Mouse (Mus musculus): ENCODE measurements around the gene Pde2a.

Gene Pde2a

GRCm38 (mm10) chr7:101444211-101444610, 22.7 kb downstream of the Pde2a start:
- in situ Hi-C loops (cut with MboI; ENCODE audit: low pct_unique_long_range_greater_than_20kb in 1 of 2, low sequenced_read_pairs in 2 of 2, unreplicated experiment in 1 of 2), result loop anchor here in 1 of 2 experiments (10.0 kb wide), 1 partner anchor 61 kb away; no protein-coding TSS in a partner anchor

- in situ Hi-C loops (cut with MboI; ENCODE audit: low pct_unique_long_range_greater_than_20kb in 1 of 2, low sequenced_read_pairs in 2 of 2, unreplicated experiment in 1 of 2), result loop anchor here (5.0 to 10.0 kb wide), 2 partner anchors 52 to 55 kb away; no protein-coding TSS in a partner anchor
Observed at GRCm38 (mm10) chr7:101449855-101450254, 28.4 kb downstream of the Pde2a start.

DNA sequence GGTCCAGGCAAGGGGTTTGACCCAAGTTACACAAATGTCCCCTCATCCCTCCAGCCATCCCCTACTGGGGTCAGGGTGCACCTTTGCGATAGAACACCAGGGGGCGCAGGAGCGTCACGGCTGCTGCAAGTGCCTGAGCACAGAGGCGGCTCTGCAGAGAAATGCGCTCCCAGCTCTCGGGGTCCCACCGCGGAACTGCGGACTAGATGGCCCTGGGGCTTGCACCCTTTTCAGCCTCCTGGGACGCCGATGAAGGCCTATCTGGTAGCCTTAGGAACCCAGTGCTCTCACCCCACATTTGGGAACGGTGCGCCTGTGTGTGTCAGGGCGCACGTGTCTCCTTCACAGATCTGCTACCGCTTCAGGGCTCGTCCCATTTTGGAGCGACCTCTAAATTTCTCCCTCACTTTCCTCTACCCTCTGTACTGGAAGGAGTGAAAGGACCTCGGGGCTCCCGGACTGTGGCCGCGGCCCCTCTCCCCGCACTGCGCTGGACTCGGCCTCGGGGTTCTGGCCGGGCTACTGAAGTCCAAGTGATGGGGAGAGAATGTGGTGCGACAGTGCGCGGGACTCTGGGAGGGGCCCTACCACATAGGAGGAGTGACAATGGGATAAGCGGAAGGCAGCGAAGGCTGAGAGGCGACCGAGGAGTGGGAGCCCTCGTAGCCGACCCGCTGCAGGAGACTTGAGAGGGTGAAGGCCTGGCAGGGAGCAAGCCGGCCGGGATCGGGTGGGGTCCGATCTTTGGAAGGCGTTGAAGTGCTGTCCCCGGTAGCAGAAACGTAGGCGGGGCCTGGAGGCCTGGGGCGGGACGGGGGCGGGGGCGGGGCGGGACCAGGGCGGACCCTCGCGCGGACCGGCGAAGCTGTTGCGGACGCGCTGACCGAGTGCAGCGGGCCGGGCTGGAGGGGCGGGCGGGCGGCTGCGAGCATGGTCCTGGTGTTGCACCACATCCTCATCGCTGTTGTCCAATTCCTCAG, 29.2 kb downstream of the Pde2a start:
- in situ Hi-C loops (cut with MboI; ENCODE audit: low pct_unique_long_range_greater_than_20kb in 1 of 2, low sequenced_read_pairs in 2 of 2, unreplicated experiment in 1 of 2), result loop anchor here in 1 of 2 experiments (5.0 kb wide), 1 partner anchor 52 kb away; no protein-coding TSS in a partner anchor

DNA sequence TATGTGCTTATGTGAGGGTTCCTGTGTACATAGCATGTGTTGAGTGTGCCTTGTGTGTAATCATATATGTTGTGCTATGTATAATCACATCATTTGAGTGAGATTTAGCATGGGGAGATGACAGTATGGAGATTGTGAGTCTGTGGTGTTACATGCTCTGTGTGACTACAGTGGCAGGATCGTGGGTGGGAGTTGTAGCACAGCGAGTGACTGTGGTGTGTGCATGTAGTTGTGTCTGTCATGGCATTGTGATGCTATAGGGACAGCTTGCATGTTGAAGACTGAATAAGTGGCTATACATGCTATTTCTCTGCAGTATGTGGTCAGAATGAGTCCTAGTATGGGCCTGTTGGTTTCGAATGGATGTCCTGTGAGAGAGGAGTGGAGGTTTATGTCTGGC, 31.2 kb downstream of the Pde2a start:
- in situ Hi-C loops (cut with MboI; ENCODE audit: low pct_unique_long_range_greater_than_20kb in 1 of 2, low sequenced_read_pairs in 2 of 2, unreplicated experiment in 1 of 2), result loop anchor here in 1 of 2 experiments (5.0 kb wide), 1 partner anchor 50 kb away; no protein-coding TSS in a partner anchor

- in situ Hi-C loops (cut with MboI; ENCODE audit: low pct_unique_long_range_greater_than_20kb in 1 of 2, low sequenced_read_pairs in 2 of 2, unreplicated experiment in 1 of 2), result loop anchor here in 1 of 2 experiments (5.0 kb wide), 1 partner anchor 49 kb away; no protein-coding TSS in a partner anchor
Observed at GRCm38 (mm10) chr7:101453296-101453695, 31.8 kb downstream of the Pde2a start.

DNA sequence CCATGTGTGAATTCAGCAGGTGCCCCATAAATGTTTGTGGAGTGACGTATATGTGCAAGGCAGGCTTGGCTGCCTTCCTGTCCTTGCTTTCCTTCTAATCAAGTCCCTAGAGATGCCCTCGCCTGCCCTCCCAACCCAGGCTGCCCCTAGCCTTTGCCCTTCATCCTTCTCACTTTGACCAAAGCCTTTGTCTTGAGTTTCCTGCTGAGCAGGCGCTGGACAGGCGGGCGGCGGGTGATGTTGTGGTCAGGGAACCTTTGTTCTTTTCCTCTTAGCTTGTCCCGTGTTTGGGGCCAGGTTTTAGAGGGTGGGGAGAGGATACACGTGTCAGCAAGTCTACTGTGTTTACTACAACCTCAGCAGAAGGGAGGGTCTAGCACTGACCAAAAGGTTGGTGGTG, 32.2 kb downstream of the Pde2a start:
- in situ Hi-C loops (cut with MboI; ENCODE audit: low pct_unique_long_range_greater_than_20kb in 1 of 2, low sequenced_read_pairs in 2 of 2, unreplicated experiment in 1 of 2), result loop anchor here in 1 of 2 experiments (5.0 kb wide), 1 partner anchor 49 kb away; no protein-coding TSS in a partner anchor

GRCm38 (mm10) chr7:101454479-101454878, 33.0 kb downstream of the Pde2a start:
- in situ Hi-C loops (cut with MboI; ENCODE audit: low pct_unique_long_range_greater_than_20kb in 1 of 2, low sequenced_read_pairs in 2 of 2, unreplicated experiment in 1 of 2), result loop anchor here in 1 of 2 experiments (5.0 kb wide), 1 partner anchor 48 kb away; no protein-coding TSS in a partner anchor

- in situ Hi-C loops (cut with MboI; ENCODE audit: low pct_unique_long_range_greater_than_20kb in 1 of 2, low sequenced_read_pairs in 2 of 2, unreplicated experiment in 1 of 2), result no loop called here
Observed at GRCm38 (mm10) chr7:101455141-101455540, 33.6 kb downstream of the Pde2a start.

- in situ Hi-C loops (cut with MboI; ENCODE audit: low pct_unique_long_range_greater_than_20kb in 1 of 2, low sequenced_read_pairs in 2 of 2, unreplicated experiment in 1 of 2), result no loop called here
Observed at GRCm38 (mm10) chr7:101456318-101456717, 34.8 kb downstream of the Pde2a start.

GRCm38 (mm10) chr7:101456789-101457188, 35.3 kb downstream of the Pde2a start:
- in situ Hi-C loops (cut with MboI; ENCODE audit: low pct_unique_long_range_greater_than_20kb in 1 of 2, low sequenced_read_pairs in 2 of 2, unreplicated experiment in 1 of 2), result no loop called here

DNA sequence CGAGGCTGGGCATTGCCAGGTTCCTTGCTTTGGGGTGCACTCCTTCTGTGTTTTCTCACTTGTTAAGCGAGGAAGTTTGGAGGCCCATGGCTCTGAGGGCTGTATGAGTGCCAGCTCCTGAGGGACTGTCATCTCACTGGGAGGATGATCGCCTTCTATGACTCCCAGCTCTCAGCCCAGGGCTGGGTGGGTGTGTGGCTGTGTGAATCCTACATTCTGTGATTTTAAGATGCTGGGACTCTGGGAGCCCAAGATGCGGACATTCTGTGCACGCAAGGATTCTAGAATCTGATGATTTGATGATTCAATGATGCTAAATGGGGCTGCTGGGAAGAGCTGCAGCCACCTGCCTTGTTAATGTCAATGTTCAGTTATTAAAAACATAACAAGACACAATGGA, 35.8 kb downstream of the Pde2a start:
- in situ Hi-C loops (cut with MboI; ENCODE audit: low pct_unique_long_range_greater_than_20kb in 1 of 2, low sequenced_read_pairs in 2 of 2, unreplicated experiment in 1 of 2), result no loop called here

DNA sequence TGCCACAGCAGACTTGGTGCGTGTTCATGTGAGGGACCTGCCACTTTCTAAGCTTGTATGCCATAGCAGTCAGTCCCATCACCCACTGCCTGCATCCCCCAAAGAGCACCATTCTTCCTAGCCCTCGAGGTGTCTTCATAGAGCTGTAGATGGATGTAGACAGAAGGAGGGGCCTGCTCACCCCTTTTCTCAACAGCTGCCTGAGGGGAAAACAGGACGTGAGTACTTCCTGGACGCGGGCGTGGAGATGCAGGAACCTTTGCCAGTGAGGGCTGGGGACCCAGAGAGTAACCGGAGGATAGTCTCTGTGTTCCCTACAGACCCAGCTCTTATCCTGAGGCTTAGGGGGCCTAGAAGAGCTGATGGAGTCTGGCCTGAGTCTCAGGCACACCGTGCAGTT, 36.3 kb downstream of the Pde2a start:
- in situ Hi-C loops (cut with MboI; ENCODE audit: low pct_unique_long_range_greater_than_20kb in 1 of 2, low sequenced_read_pairs in 2 of 2, unreplicated experiment in 1 of 2), result no loop called here

GRCm38 (mm10) chr7:101458278-101458781, 36.8 kb downstream of the Pde2a start:
- in situ Hi-C loops (cut with MboI; ENCODE audit: low pct_unique_long_range_greater_than_20kb in 1 of 2, low sequenced_read_pairs in 2 of 2, unreplicated experiment in 1 of 2), result no loop called here

DNA sequence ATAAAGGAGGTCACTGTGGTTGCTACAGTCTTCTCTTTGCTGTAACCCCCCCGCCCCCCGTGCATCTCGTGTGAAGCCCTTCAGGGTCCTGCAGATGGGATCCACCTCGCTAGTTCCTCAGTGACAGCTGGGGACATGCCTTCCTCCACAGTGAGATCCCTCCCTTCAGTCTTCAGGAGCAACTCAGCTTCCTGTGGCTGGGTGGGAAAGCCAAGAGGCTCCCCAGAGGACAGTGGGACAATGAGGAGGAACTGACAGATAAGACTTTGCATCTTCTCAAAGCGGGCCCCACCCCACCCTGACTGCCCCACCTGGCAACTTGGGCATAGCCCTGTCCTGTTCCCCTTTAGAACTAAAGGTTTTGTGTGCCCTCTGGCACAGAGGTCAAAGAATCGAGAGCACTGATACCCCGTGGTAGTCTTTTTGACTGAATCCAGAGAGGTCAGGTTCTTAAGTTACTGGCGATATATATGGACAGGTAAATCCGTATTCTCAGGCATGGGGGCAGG, 37.9 kb downstream of the Pde2a start:
- in situ Hi-C loops (cut with MboI; ENCODE audit: low pct_unique_long_range_greater_than_20kb in 1 of 2, low sequenced_read_pairs in 2 of 2, unreplicated experiment in 1 of 2), result no loop called here

GRCm38 (mm10) chr7:101459923-101460607, 38.6 kb downstream of the Pde2a start:
- in situ Hi-C loops (cut with MboI; ENCODE audit: low pct_unique_long_range_greater_than_20kb in 1 of 2, low sequenced_read_pairs in 2 of 2, unreplicated experiment in 1 of 2), result no loop called here

GRCm38 (mm10) chr7:101460608-101460957, 39.1 kb downstream of the Pde2a start:
- in situ Hi-C loops (cut with MboI; ENCODE audit: low pct_unique_long_range_greater_than_20kb in 1 of 2, low sequenced_read_pairs in 2 of 2, unreplicated experiment in 1 of 2), result no loop called here

DNA sequence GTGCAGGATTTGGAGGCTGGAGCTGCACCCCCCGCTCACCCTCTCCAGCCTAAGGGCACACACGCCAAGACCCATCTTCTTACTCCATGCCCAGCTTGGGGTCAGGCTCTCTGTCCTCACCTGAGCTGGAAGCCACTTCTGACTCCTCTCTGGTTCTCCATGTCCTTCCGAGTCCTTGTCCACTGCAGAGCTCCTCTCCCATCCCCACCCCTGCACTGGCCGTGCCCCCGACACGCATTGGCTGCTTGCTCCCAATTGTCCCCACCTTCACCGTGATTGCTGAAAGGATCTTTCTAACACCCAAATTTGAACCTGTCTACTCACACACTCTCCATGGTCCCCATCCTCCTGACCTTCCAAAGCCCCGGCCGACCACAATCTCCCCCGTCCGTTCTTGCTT, 40.1 kb downstream of the Pde2a start:
- in situ Hi-C loops (cut with MboI; ENCODE audit: low pct_unique_long_range_greater_than_20kb in 1 of 2, low sequenced_read_pairs in 2 of 2, unreplicated experiment in 1 of 2), result no loop called here

- in situ Hi-C loops (cut with MboI; ENCODE audit: low pct_unique_long_range_greater_than_20kb in 1 of 2, low sequenced_read_pairs in 2 of 2, unreplicated experiment in 1 of 2), result no loop called here
Observed at GRCm38 (mm10) chr7:101462327-101463068, 41.0 kb downstream of the Pde2a start.

Measured in mouse embryonic stem cell (cell line).